Mouse (Mus musculus) adrenal gland, postnatal 25 days (tissue): ENCODE measurements at regions not wholly inside any gene's neighbourhood (a gene's known extent, or its start where the extent isn't known, plus 50 kb on each side); places are given as distances from the start of the nearest gene placed in this dataset.

ENCODE experiments used
- DNase-seq: peaks from one replicate; pipeline ENCODE4 v3.0.0; 2021; ENCODE audit warnings: mixed read lengths

GRCm38 (mm10) chr10:98577040-98577439, 337.2 kb upstream of the Atp2b1 start:
- no peak for DNase-seq

GRCm38 (mm10) chr10:98584776-98585175, 329.4 kb upstream of the Atp2b1 start:
- no peak for DNase-seq

GRCm38 (mm10) chr10:98589726-98590125, 324.5 kb upstream of the Atp2b1 start:
- DNase-seq: no peak

- DNase-seq: no peak
Observed at GRCm38 (mm10) chr10:98592154-98592553, 322.1 kb upstream of the Atp2b1 start.

GRCm38 (mm10) chr10:98593910-98594309, 320.3 kb upstream of the Atp2b1 start:
- DNase-seq: no peak

GRCm38 (mm10) chr10:98608221-98608941, 305.8 kb upstream of the Atp2b1 start:
- no peak for DNase-seq

GRCm38 (mm10) chr10:98610708-98611107, 303.5 kb upstream of the Atp2b1 start:
- DNase-seq: no peak

- no peak for DNase-seq
Observed at GRCm38 (mm10) chr10:98611707-98612360, 302.4 kb upstream of the Atp2b1 start.

GRCm38 (mm10) chr10:98618736-98619525, 295.3 kb upstream of the Atp2b1 start:
- DNase-seq: no peak

- DNase-seq: no peak
Observed at GRCm38 (mm10) chr10:98624103-98624502, 290.1 kb upstream of the Atp2b1 start.

- DNase-seq: no peak
Observed at GRCm38 (mm10) chr10:98624681-98625321, 289.4 kb upstream of the Atp2b1 start.

GRCm38 (mm10) chr10:98628191-98628590, 286.0 kb upstream of the Atp2b1 start:
- DNase-seq: no peak

GRCm38 (mm10) chr10:98629248-98629647, 285.0 kb upstream of the Atp2b1 start:
- no peak for DNase-seq

GRCm38 (mm10) chr10:98637759-98638611, 276.2 kb upstream of the Atp2b1 start:
- DNase-seq: no peak

GRCm38 (mm10) chr10:98645681-98646122, 268.5 kb upstream of the Atp2b1 start:
- no peak for DNase-seq

- no peak for DNase-seq
Observed at GRCm38 (mm10) chr10:98646311-98646999, 267.8 kb upstream of the Atp2b1 start.

GRCm38 (mm10) chr10:98648710-98649245, 265.4 kb upstream of the Atp2b1 start:
- no peak for DNase-seq

- DNase-seq: no peak
Observed at GRCm38 (mm10) chr10:98650533-98650932, 263.7 kb upstream of the Atp2b1 start.

GRCm38 (mm10) chr10:98651127-98651526, 263.1 kb upstream of the Atp2b1 start:
- DNase-seq: no peak

- no peak for DNase-seq
Observed at GRCm38 (mm10) chr10:98651599-98651998, 262.6 kb upstream of the Atp2b1 start.

GRCm38 (mm10) chr10:98652084-98652483, 262.1 kb upstream of the Atp2b1 start:
- no peak for DNase-seq
